Mouse (Mus musculus) embryo, embryonic 9.5 days (tissue): ENCODE data around the gene Nek11.
"Not testable (repeated sequence)": the region's sequence is repeated elsewhere in the genome, so short reads cannot be mapped to it uniquely, and the experiment has no call there.

Source experiments
- DNase-seq: peaks from one replicate; pipeline ENCODE4 v3.0.0-alpha.2; 2017; ENCODE audit errors: extremely low spot score

Gene Nek11

DNA sequence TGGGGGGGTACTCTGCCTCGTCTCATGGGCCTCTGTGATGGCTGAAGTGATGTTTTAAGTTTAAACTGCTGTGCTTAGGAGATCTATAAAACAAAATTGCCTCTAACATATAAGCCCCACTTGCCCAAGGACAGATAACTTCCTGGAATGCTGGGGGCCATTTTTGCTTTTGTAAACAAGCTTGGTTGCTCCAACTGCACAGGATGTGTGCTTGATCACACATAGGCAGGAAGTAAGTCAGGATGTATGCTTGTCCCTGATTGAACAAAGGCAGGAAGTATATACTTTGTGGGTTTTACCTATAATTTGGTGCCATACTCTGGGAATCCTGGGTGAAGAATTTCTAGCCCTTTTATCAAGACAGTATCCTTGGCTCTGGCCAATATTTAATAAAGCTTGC lies 258.9 kb downstream of the Nek11 start:
- no peak for DNase-seq

DNA sequence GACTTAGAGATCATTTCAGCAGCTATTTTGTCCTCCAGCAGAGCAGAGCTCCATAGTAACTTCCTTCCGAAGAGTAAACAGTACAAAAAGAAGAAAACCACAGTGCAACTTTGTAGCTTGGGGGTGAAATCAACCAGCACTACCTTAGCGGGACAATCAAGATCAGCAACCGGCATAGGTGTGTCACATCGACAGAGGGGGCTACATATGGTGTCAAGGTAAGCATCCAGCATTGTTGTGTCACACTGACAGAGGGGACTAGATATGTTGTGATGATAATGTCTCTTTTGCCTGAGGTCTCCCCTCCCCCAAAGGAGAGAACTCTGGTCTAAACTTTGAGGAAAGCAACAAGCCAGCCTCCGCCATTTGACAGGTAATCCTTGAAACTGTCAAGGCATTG lies 260.8 kb downstream of the Nek11 start:
- no peak for DNase-seq

DNA sequence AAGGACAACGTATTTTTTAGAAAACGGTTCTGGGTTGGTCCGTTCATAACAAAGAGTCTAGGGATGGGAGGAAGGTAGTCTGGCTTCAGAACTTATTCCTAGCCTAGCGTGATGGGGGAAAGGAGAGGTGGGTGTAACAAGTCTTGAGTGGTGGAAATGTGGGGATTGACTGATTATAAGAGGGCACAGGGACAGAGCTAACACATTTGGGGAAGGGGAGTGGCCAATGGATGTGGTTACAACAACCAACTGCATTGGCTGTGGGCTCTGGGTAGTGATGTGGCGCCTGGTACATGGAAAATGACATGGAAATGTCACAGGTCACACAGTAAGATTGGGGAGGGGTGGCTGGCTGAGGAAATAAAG lies 263.3 kb downstream of the Nek11 start:
- no peak for DNase-seq

DNA sequence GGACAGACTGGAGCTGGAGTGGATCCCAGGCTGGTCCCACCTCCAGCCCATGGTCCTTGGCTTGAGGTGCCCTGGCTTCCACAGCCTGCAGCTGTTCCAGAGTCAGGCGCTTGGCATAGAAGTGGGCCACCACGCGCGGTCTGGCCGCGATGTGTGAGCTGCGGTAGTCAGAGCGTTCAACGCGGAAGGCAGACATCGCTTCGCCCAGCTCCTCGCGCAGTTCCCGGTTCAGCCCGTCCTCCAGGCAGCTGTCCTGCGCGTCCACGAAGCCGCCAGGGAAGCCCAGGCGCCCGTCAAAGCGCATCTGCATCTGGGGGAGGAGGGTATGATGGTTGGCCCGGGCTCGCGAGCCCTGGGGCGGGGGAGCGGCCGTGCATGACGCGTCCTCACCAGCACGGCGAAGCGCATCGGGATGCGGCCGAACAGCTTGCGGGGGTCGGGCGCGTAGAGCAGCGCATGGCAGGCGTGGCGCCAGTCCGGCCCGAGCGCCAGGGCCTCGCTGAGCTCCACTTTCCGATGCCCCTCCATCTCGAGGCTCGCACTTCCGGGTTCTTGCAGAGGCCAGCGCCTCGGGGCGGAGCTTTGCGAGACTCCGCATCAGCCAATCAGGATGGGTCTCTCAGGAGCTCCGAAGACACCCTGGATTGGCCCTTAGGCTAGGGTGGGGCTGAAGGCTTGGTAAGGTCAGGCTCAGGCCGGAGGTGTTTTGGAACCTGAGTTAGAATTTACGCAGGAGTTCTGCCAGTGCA lies 263.9 kb downstream of the Nek11 start, which contains the start of gene Nudt16:
Gene Nudt16, minus strand, starts transcription at position 572 of the 749 bp plus-strand sequence.
- DNase-seq, result peak; percentile 89

DNA sequence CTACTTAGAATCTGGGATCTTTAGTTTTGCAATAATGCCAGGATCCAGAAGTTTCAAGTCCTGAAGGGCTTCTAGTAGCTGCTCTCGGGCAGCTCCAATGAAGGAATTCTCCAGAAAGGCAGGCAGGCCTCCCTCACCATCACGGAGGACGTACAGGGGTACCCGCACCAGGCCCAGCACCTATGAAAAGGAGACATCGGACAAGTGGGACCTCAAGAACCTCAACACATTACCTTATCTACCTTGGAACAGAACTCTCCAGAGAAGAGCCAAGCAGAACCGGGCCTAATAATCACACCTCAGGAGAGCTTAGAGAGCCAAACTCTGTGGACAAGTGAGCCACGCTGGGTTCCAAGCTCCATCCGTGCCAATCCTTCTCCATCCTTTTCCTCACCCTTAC lies 265.0 kb downstream of the Nek11 start:
- DNase-seq, result no peak

DNA sequence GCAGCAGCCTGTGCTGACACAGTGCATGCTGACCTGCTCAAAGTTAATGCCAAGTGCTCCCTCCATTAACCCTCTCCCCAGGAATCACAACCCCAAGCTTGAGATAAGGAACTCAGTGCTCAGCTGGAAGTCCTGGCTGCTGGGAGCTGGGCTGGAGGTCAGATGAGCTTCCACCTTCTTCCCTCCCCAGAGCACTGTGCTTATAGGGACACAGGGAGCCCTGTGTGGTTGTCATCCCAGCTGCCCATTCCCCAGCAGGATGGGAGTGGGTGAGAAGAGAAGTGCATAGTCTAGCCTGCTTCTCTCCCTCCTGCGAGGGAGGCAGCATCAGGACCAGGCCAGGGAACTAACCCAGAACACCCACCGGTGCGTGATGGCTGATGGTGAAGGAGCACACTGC lies 270.1 kb downstream of the Nek11 start:
- DNase-seq, result not testable (repeated sequence)
